Mouse (Mus musculus) T-helper 17 cell (primary cell): Measurements from ENCODE around the gene Gm21708.
"Not testable (repeated sequence)": the region's sequence is repeated elsewhere in the genome, so short reads cannot be mapped to it uniquely, and the experiment has no call there.

Source experiments
- in situ Hi-C, 2 experiments: fragments of 300-600 bp; cut with MboI, MseI; formaldehyde crosslinking; loops; 1 replicate in 1 of 2; 2 replicates in 1 of 2; pipeline ENCODE4 v1.15.1; 2025; ENCODE audit warnings: high pct_unique_total_duplicates in 2 of 2

The Gm21708 gene

GRCm38 (mm10) chrY:3410067-3410466 is at the start of gene Gm21708, which contains the start of gene Gm21704:
Gene Gm21708, minus strand, starts transcription at chrY:3410167.
Gene Gm21704, minus strand, starts transcription at chrY:3410167.
- in situ Hi-C loops, result not testable (repeated sequence)
